Mouse (Mus musculus) heart, postnatal 0 days (tissue): ENCODE measurements at regions not wholly inside any gene's neighbourhood (a gene's known extent, or its start where the extent isn't known, plus 50 kb on each side); places are given as distances from the start of the nearest gene placed in this dataset.

ENCODE experiments used
- CTCF ChIP-seq: IDR thresholded peaks from 2 replicates; pipeline ENCODE4 v1.5.1; 2016; ENCODE audit warnings: antibody characterized with exemption, control low read depth, low read depth
- EP300 ChIP-seq: IDR thresholded peaks from 2 replicates; pipeline ENCODE4 v1.6.1; 2016; ENCODE audit warnings: antibody characterized with exemption, low read depth

GRCm38 (mm10) chr1:169031849-169032542, 499.3 kb downstream of the Nuf2 start:
- TF ChIP-seq EP300: no peak
- TF ChIP-seq CTCF: no peak
